Mouse (Mus musculus) spleen, adult 2 months (tissue): ENCODE data around the gene Cenpo.

Experiments used
- CTCF ChIP-seq: fragments of 200-500 bp; IDR thresholded peaks from 2 replicates; pipeline ENCODE4 v1.5.1; 2011; ENCODE audit warnings: mild to moderate bottlenecking, inconsistent platforms; ENCODE audit not compliant: insufficient read depth, insufficient read length, insufficient replicate concordance; ENCODE audit errors: extremely low read depth
- POLR2A ChIP-seq: fragments of 200-500 bp; IDR thresholded peaks from 2 replicates; pipeline ENCODE4 v1.6.1; 2011; ENCODE audit warnings: low read depth, low read length, inconsistent platforms

DNA sequence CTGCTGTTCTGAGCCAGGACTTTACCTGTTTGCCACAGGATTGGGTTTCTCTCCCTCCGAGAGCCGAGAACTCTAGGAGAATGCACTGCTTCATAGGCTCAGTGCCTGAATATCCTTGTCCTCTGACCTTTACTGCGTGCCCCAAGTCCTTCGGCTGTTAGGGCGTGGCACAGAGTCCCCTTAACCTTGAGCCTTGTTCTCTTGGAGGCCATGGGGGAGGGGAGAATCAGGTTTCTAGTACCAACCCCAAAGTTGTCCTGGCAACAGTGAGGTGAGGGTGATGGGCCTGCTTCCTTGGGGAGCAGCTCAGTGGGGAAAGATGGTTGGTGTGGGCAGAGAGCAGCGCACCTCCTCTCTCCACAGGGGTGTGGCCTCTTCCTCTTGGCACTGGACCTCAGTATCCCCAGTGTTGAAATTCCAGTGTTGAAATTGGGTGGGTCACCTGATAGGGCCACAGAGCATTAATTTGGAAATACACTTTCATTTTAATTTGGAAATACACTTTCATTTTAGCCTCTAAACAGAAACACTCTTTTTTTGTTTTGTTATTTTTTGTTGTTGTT is 54.3 kb downstream of the Cenpo start:
- TF ChIP-seq POLR2A, result no peak
- no peak for TF ChIP-seq CTCF
